Mouse (Mus musculus) hindbrain, embryonic 11.5 days (tissue): Measurements from ENCODE around the gene Col9a1. TPM values are rescaled to one million over a fixed set of nuclear protein-coding genes. Genes with fewer than 3 reads are reported as not detected.

Experiments
- ATAC-seq: fragments of 200-750 bp; cut with Nextera tagmentation; 2 replicates; pipeline ENCODE4 v1.8.0; 2017; ENCODE audit warnings: mild to moderate bottlenecking, moderate TSS enrichment, moderate library complexity; ENCODE audit not compliant: low FRiP score
- DNase-seq: peaks from one replicate; pipeline ENCODE4 v3.0.0-alpha.2; 2015; ENCODE audit warnings: low spot score
- H3K27ac ChIP-seq: fragments of 300-500 bp; sonication (generic); 2 replicates; pipeline ENCODE4 v1.5.1; 2014; ENCODE audit warnings: mild to moderate bottlenecking, low read depth, low read length
- H3K27me3 ChIP-seq: fragments of 300-500 bp; sonication (generic); 2 replicates; pipeline ENCODE4 v1.6.1; 2014; ENCODE audit warnings: mild to moderate bottlenecking, low read length, moderate library complexity, mixed read lengths; ENCODE audit not compliant: control insufficient read depth, insufficient read depth
- H3K36me3 ChIP-seq: fragments of 300-500 bp; sonication (generic); 2 replicates; pipeline ENCODE4 v1.6.1; 2014; ENCODE audit warnings: mild to moderate bottlenecking, low read length, moderate library complexity, mixed read lengths; ENCODE audit not compliant: control insufficient read depth, insufficient read depth
- H3K4me1 ChIP-seq: fragments of 300-500 bp; sonication (generic); replicated peaks from 2 replicates; pipeline ENCODE4 v1.6.1; 2014; ENCODE audit warnings: low read length, mixed read lengths; ENCODE audit not compliant: control insufficient read depth, insufficient read depth
- H3K4me2 ChIP-seq: fragments of 300-500 bp; sonication (generic); replicated peaks from 2 replicates; pipeline ENCODE4 v1.6.1; 2014; ENCODE audit warnings: mild to moderate bottlenecking, low read depth, low read length
- H3K4me3 ChIP-seq: fragments of 300-500 bp; sonication (generic); 2 replicates; pipeline ENCODE4 v1.5.1; 2014; ENCODE audit warnings: low read depth, low read length
- H3K9ac ChIP-seq: fragments of 300-500 bp; sonication (generic); 2 replicates; pipeline ENCODE4 v1.6.1; 2014; ENCODE audit warnings: low read depth, low read length
- H3K9me3 ChIP-seq: fragments of 300-500 bp; sonication (generic); 2 replicates; pipeline ENCODE4 v1.6.1; 2016; ENCODE audit warnings: low read length; ENCODE audit not compliant: control insufficient read depth
- WGBS: fragments of 180-500 bp; shearing (Covaris S2); extraction: QIAGEN DNeasy Blood & Tissue Kit; methylation state at CpG from one replicate; pipeline ENCODE4 v1.1.7; 2014; 5-methylcytosine and 5-hydroxymethylcytosine counted together
- polyA plus RNA-seq: library from polyadenylated mRNA; unstranded; fragments of >200 nt; fragmentation: Nextera tagmentation; extraction: Ambion mirVana; gene quantifications from 2 replicates; pipeline ENCODE4 v1.2.1, GENCODE M21; 2014

Col9a1 gene
- polyA plus RNA-seq, 1 experiment from 2014 or later, result 26.8 TPM

- no peaks in the 10 kb centered on the region for H3K27me3 ChIP-seq
- peak overlapping the region; percentile 0; the same call in 1 of the 2 replicates for H3K4me2 ChIP-seq
- H3K9me3 ChIP-seq, result no peaks in the 10 kb centered on the region
- 0 out of 2 replicates have a peak, but pooled peaks have one; percentile 40 for ATAC-seq
- WGBS, result 51% methylated on average over 12 of the region's 12 CpGs
- H3K4me1 ChIP-seq, result no peaks in the 10 kb centered on the region
- no peaks in the 10 kb centered on the region for H3K36me3 ChIP-seq
- H3K9ac ChIP-seq, result no peak overlapping the region
- peak; percentile 44 for DNase-seq
- H3K27ac ChIP-seq, result peak overlapping the region; percentile 49; the same call in 1 of the 2 replicates
- H3K4me3 ChIP-seq, result peak overlapping the region; percentile 17; the same call in 1 of the 2 replicates
These were observed 17.8 kb downstream of the Col9a1 start for GRCm38 (mm10) chr1:24195070-24195840.

GRCm38 (mm10) chr1:24195951-24196517, 18.6 kb downstream of the Col9a1 start:
- no peaks in the 10 kb centered on the region for H3K36me3 ChIP-seq
- H3K27ac ChIP-seq, result peak overlapping the region; percentile 49; the same call in 1 of the 2 replicates
- DNase-seq, result peak; percentile 44
- peak; percentile 73 for ATAC-seq
- H3K9me3 ChIP-seq, result no peaks in the 10 kb centered on the region
- no peak overlapping the region for H3K4me3 ChIP-seq
- no peak overlapping the region for H3K9ac ChIP-seq
- WGBS, result 44% methylated on average over 3 of the region's 3 CpGs
- no peaks in the 10 kb centered on the region for H3K27me3 ChIP-seq
- H3K4me2 ChIP-seq, result 0 out of 2 replicates have a peak overlapping the region, but pooled peaks have one; percentile 0
- H3K4me1 ChIP-seq, result no peaks in the 10 kb centered on the region

GRCm38 (mm10) chr1:24211621-24212385, 34.4 kb downstream of the Col9a1 start:
- no peak for DNase-seq
- ATAC-seq, result no peak

GRCm38 (mm10) chr1:24219041-24219440, 41.6 kb downstream of the Col9a1 start:
- no peaks in the 10 kb centered on the region for H3K9me3 ChIP-seq
- no peaks in the 10 kb centered on the region for H3K36me3 ChIP-seq
- ATAC-seq, result peak; percentile 67; the same call in 1 of the 2 replicates
- H3K4me1 ChIP-seq, result no peaks in the 10 kb centered on the region
- no peak overlapping the region for H3K27ac ChIP-seq
- DNase-seq, result no peak
- 38% methylated on average over 6 of the region's 6 CpGs for WGBS
- no peaks in the 10 kb centered on the region for H3K27me3 ChIP-seq
- no peak overlapping the region for H3K4me2 ChIP-seq
- no peak overlapping the region for H3K9ac ChIP-seq
- no peak overlapping the region for H3K4me3 ChIP-seq

More at GRCm38 (mm10) chr1:24211621-24212385, 34.4 kb downstream of the Col9a1 start:
- H3K4me1 ChIP-seq, result no peaks in the 10 kb centered on the region
- no peak overlapping the region for H3K9ac ChIP-seq
- no peaks in the 10 kb centered on the region for H3K27me3 ChIP-seq
- no peak overlapping the region for H3K27ac ChIP-seq
- H3K36me3 ChIP-seq, result no peaks in the 10 kb centered on the region
- H3K9me3 ChIP-seq, result no peaks in the 10 kb centered on the region
- 72% methylated on average over 9 of the region's 9 CpGs for WGBS
- H3K4me2 ChIP-seq, result no peak overlapping the region
- no peak overlapping the region for H3K4me3 ChIP-seq

- Histone ChIP-seq H3K9me3 (no peaks in the 10 kb centered on the region), H3K27me3 (no peaks in the 10 kb centered on the region), H3K27ac (no peak overlapping the region), H3K4me1 (no peaks in the 10 kb centered on the region), H3K4me3 (no peak overlapping the region), H3K4me2 (no peak overlapping the region), H3K36me3 (no peaks in the 10 kb centered on the region), H3K9ac (no peak overlapping the region)
- DNase-seq (no peak), ATAC-seq (no peak)
- 86% methylated on average over 2 of the region's 2 CpGs for WGBS
These were observed 44.8 kb downstream of the Col9a1 start for GRCm38 (mm10) chr1:24222231-24222630.

GRCm38 (mm10) chr1:24222981-24223612, 45.7 kb downstream of the Col9a1 start:
- no peaks in the 10 kb centered on the region for H3K9me3 ChIP-seq
- no peaks in the 10 kb centered on the region for H3K4me1 ChIP-seq
- no peak overlapping the region for H3K9ac ChIP-seq
- ATAC-seq (no peak), DNase-seq (no peak)
- no peak overlapping the region for H3K4me3 ChIP-seq
- 79% methylated on average over 8 of the region's 8 CpGs for WGBS
- H3K4me2 ChIP-seq, result no peak overlapping the region
- H3K27ac ChIP-seq, result no peak overlapping the region
- no peaks in the 10 kb centered on the region for H3K27me3 ChIP-seq
- no peaks in the 10 kb centered on the region for H3K36me3 ChIP-seq

- WGBS, result 86% methylated on average over 4 of the region's 4 CpGs
- H3K36me3 ChIP-seq, result no peaks in the 10 kb centered on the region
- DNase-seq (peak; percentile 30), ATAC-seq (no peak)
- no peaks in the 10 kb centered on the region for H3K27me3 ChIP-seq
- H3K4me1 ChIP-seq, result no peaks in the 10 kb centered on the region
- no peak overlapping the region for H3K9ac ChIP-seq
- no peak overlapping the region for H3K4me3 ChIP-seq
- H3K9me3 ChIP-seq, result no peaks in the 10 kb centered on the region
- peak overlapping the region; percentile 24; the same call in 1 of the 2 replicates for H3K27ac ChIP-seq
- H3K4me2 ChIP-seq, result no peak overlapping the region
These were observed 48.6 kb downstream of the Col9a1 start for GRCm38 (mm10) chr1:24225825-24226526.
